In the genomic region with DNA sequence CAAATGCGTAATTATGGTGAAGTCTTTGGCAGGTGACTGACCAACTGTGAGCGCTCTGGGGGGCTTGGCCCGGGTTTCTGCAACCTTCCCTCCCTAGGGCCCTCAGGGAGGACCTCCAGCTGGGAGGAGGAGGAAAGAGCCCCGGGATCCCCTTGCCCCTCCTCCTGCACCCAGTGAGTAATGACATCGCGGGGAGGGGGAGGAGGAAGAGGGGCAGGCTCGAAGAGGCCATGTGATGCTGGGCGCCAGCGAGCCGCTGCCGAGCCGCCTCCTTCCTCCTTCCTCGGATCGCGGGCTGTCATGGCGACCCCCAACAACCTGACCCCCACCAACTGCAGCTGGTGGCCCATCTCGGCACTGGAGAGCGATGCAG, we compare ENCODE assay signal across 8 mouse cellular contexts. TPM values are rescaled to one million over a fixed set of nuclear protein-coding genes. Genes with fewer than 3 reads are reported as not detected.
DNase-seq lines count a peak whose midpoint lies in the region; ATAC-seq and TF ChIP-seq lines count a peak whose summit lies in the region.

Gene Gdap1l1 (plus strand): TSS at position 231 of the 373 bp plus-strand sequence.

- TF ChIP-seq POLR2A in thymus, adult 2 months (IDR thresholded peaks at IDR 0.05; ENCODE audit: control insufficient read depth, extremely low read depth, insufficient read depth, low read length, poor library complexity), result no peak

- H3K4me3 ChIP-seq in megakaryocyte, embryonic 14.5 days (replicated peaks), result peak within 1 kb of the TSS; percentile 74
- H3K4me3 ChIP-seq in hindbrain, embryonic 12.5 days, result peak within 1 kb of the TSS; percentile 74
- H3K4me3 ChIP-seq in thymus, adult 2 months (ENCODE audit: control insufficient read depth, insufficient read depth, low read length), result no peak within 1 kb of the TSS

- peak within 1 kb of the TSS; percentile 90 for H3K27ac ChIP-seq in hindbrain, embryonic 12.5 days
- H3K27ac ChIP-seq in thymus, adult 2 months (ENCODE audit: control insufficient read depth, insufficient read depth, low read length), result no peak within 1 kb of the TSS

- TF ChIP-seq CTCF in thymus, adult 2 months (IDR thresholded peaks at IDR 0.05; ENCODE audit: borderline replicate concordance, control insufficient read depth, extremely low read depth, insufficient read depth, low read length, poor library complexity), result no peak

- no peak for ATAC-seq in megakaryocyte, adult 5-6 weeks (ENCODE audit: poor library complexity, severe bottlenecking)
- ATAC-seq in hindbrain, embryonic 12.5 days (ENCODE audit: low FRiP score), result peak; percentile 76

- H3K36me3 ChIP-seq in megakaryocyte, embryonic 14.5 days (replicated peaks; ENCODE audit: low read length), result no peaks in the 10 kb centered on the region
- H3K36me3 ChIP-seq in hindbrain, embryonic 12.5 days, result no peaks in the 10 kb centered on the region
- no peaks in the 10 kb centered on the region for H3K36me3 ChIP-seq in thymus, adult 2 months (ENCODE audit: control insufficient read depth, insufficient read depth, low read length)

- H3K4me2 ChIP-seq in hindbrain, embryonic 12.5 days (replicated peaks), result peak within 1 kb of the TSS; percentile 64

- under 1% methylated on average over 13 of the region's 18 CpGs for WGBS in hindbrain, embryonic 12.5 days
- 9% methylated on average over 18 of the region's 18 CpGs for WGBS in thymus, adult 2 months

- H3K9me3 ChIP-seq in megakaryocyte, embryonic 14.5 days, result no peaks in the 10 kb centered on the region
- no peaks in the 10 kb centered on the region for H3K9me3 ChIP-seq in hindbrain, embryonic 12.5 days (replicated peaks)

- peaks cover 61% of the 10 kb centered on the region for H3K27me3 ChIP-seq in megakaryocyte, embryonic 14.5 days (replicated peaks)
- peaks cover 10% of the 10 kb centered on the region for H3K27me3 ChIP-seq in hindbrain, embryonic 12.5 days
- H3K27me3 ChIP-seq in thymus, adult 2 months (ENCODE audit: control insufficient read depth, insufficient read depth, low read length), result peaks cover 10% of the 10 kb centered on the region; the same call in 1 of the 2 replicates

- peak within 1 kb of the TSS; percentile 87 for H3K9ac ChIP-seq in hindbrain, embryonic 12.5 days

- peaks cover 23% of the 10 kb centered on the region for H3K4me1 ChIP-seq in megakaryocyte, embryonic 14.5 days
- H3K4me1 ChIP-seq in hindbrain, embryonic 12.5 days, result peaks cover 30% of the 10 kb centered on the region
- H3K4me1 ChIP-seq in thymus, adult 2 months (replicated peaks; ENCODE audit: control insufficient read depth, insufficient read depth, low read length), result 0 out of 2 replicates have a peak, but pooled peaks cover 6% of the 10 kb centered on the region

- DNase-seq in embryo, embryonic 10 days (ENCODE audit: low spot score), result peak; percentile 41
- DNase-seq in left cerebral cortex, postnatal 4 days, result peak; percentile 76
- DNase-seq in right cerebral cortex, adult 18-20 months, result peak; percentile 87
- DNase-seq in thymus, adult 2 months, result no peak
- DNase-seq in gastrocnemius, postnatal 25 days, result no peak

- intact Hi-C loops in left cerebral cortex, postnatal 4 days (cut with DNase I), result no loop called here

RNA-seq across cellular contexts. Expression of gene Gdap1l1, which starts in this region (rescaled TPM):
- 0.47 TPM in 1 of 2 replicates, not detected in the other for polyA plus RNA-seq in megakaryocyte, embryonic 14.5 days (2012; ENCODE audit: insufficient read depth, low replicate concordance)
- not detected in 2 replicates for total RNA-seq in megakaryocyte, adult 5-6 weeks (2015)
- not detected in 2 replicates for total RNA-seq in megakaryocyte, adult 5-6 weeks (2017)
- polyA plus RNA-seq in hindbrain, embryonic 12.5 days (2016; fragmentation: Nextera tagmentation; extraction: Ambion mirVana), result 68.7 and 70.1 TPM in 2 replicates
- total RNA-seq in left cerebral cortex, postnatal 4 days (2021), result 10 to 100 TPM; 90.8 to 98.3 TPM
- polyA plus RNA-seq in thymus, adult 2 months (2012; rRNA removed), result 1.7 and 3.1 TPM in 2 replicates
- not detected for total RNA-seq in gastrocnemius, postnatal 25 days (2021)

Comparison
In these comparisons a context has a peak if more than half of its experiments do, and no peak if none do; other contexts are left out.
1. RNA of gene Gdap1l1 (total RNA-seq): 90.8 to 98.3 TPM in left cerebral cortex, postnatal 4 days; not detected in megakaryocyte, adult 5-6 weeks and not detected in gastrocnemius, postnatal 25 days; every median in the first group is over 10 times any median in the second.
2. RNA of gene Gdap1l1 (polyA plus RNA-seq): 68.7 to 70.1 TPM in hindbrain, embryonic 12.5 days; 1.7 to 3.1 TPM in thymus, adult 2 months and 0.47 TPM in megakaryocyte, embryonic 14.5 days; every median in the first group is over 10 times any median in the second.
3. DNase-seq: peak in embryo, embryonic 10 days (single experiment), left cerebral cortex, postnatal 4 days (single experiment) and right cerebral cortex, adult 18-20 months (single experiment); none in thymus, adult 2 months (single experiment) and gastrocnemius, postnatal 25 days (single experiment).